Mouse (Mus musculus): ENCODE measurements around the gene Papln. TPM values are rescaled to one million over a fixed set of nuclear protein-coding genes. Genes with fewer than 3 reads are reported as not detected.
A peak's percentile ranks its signal among the peaks of the same experiment; 100 is the strongest.

The Papln gene
- polyA plus RNA-seq, 1 experiment from 2014 or later, result 0.05 TPM

- WGBS, result 9% methylated on average over 25 of the region's 25 CpGs
- H3K4me2 ChIP-seq (replicated peaks), result peak overlapping the region; percentile 42
- H3K9ac ChIP-seq (replicated peaks), result no peak overlapping the region; the same call in 1 of the 2 replicates
- H3K27me3 ChIP-seq, result peaks cover 18% of the 10 kb centered on the region; the same call in 1 of the 2 replicates
- H3K27ac ChIP-seq (replicated peaks), result no peak overlapping the region
- no peaks in the 10 kb centered on the region for H3K9me3 ChIP-seq
- H3K4me3 ChIP-seq, result 0 out of 2 replicates have a peak overlapping the region, but pooled peaks have one; percentile 8
- H3K36me3 ChIP-seq, result no peaks in the 10 kb centered on the region
- peaks cover 18% of the 10 kb centered on the region for H3K4me1 ChIP-seq
- 0 out of 2 replicates have a peak, but pooled peaks have one; percentile 49 for ATAC-seq (ENCODE audit: low FRiP score, low read depth)
Observed at GRCm38 (mm10) chr12:83770418-83771256, 7.2 kb downstream of the Papln start.

- Histone ChIP-seq H3K9me3 (no peaks in the 10 kb centered on the region), H3K4me2 (replicated peaks) (no peak overlapping the region), H3K4me1 (peaks cover 10% of the 10 kb centered on the region), H3K4me3 (no peak overlapping the region), H3K27ac (replicated peaks) (no peak overlapping the region), H3K27me3 (peaks cover 6% of the 10 kb centered on the region; the same call in 1 of the 2 replicates), H3K36me3 (no peaks in the 10 kb centered on the region), H3K9ac (replicated peaks) (no peak overlapping the region)
- WGBS, result 52% methylated on average over 12 of the region's 12 CpGs
- ATAC-seq (ENCODE audit: low FRiP score, low read depth), result no peak
Observed at GRCm38 (mm10) chr12:83775621-83776020, 12.2 kb downstream of the Papln start.

GRCm38 (mm10) chr12:83776766-83777165 lies 13.3 kb downstream of the Papln start:
- WGBS, result 88% methylated on average over 7 of the region's 7 CpGs
- Histone ChIP-seq H3K4me2 (replicated peaks) (no peak overlapping the region), H3K27me3 (peaks cover 2% of the 10 kb centered on the region; the same call in 1 of the 2 replicates), H3K9me3 (no peaks in the 10 kb centered on the region), H3K4me1 (peaks cover 12% of the 10 kb centered on the region; the same call in 1 of the 2 replicates), H3K27ac (replicated peaks) (no peak overlapping the region), H3K4me3 (no peak overlapping the region), H3K36me3 (no peaks in the 10 kb centered on the region), H3K9ac (replicated peaks) (no peak overlapping the region)
- no peak for ATAC-seq (ENCODE audit: low FRiP score, low read depth)

GRCm38 (mm10) chr12:83780181-83780580 lies 16.7 kb downstream of the Papln start:
- Histone ChIP-seq H3K4me2 (replicated peaks) (no peak overlapping the region), H3K27me3 (no peaks in the 10 kb centered on the region; the same call in none of the 2 replicates), H3K4me3 (no peak overlapping the region), H3K9me3 (no peaks in the 10 kb centered on the region), H3K4me1 (peaks cover 15% of the 10 kb centered on the region; the same call in 1 of the 2 replicates), H3K36me3 (no peaks in the 10 kb centered on the region), H3K27ac (replicated peaks) (no peak overlapping the region), H3K9ac (replicated peaks) (no peak overlapping the region)
- no peak for ATAC-seq (ENCODE audit: low FRiP score, low read depth)
- WGBS, result 88% methylated on average over 3 of the region's 3 CpGs

GRCm38 (mm10) chr12:83781204-83781603 lies 17.8 kb downstream of the Papln start:
- Histone ChIP-seq H3K4me3 (no peak overlapping the region), H3K4me2 (replicated peaks) (no peak overlapping the region), H3K4me1 (peaks cover 12% of the 10 kb centered on the region; the same call in 1 of the 2 replicates), H3K9me3 (no peaks in the 10 kb centered on the region), H3K9ac (replicated peaks) (no peak overlapping the region; the same call in 1 of the 2 replicates), H3K36me3 (no peaks in the 10 kb centered on the region), H3K27me3 (no peaks in the 10 kb centered on the region; the same call in 1 of the 2 replicates), H3K27ac (replicated peaks) (no peak overlapping the region)
- ATAC-seq (ENCODE audit: low FRiP score, low read depth), result no peak
- 77% methylated on average over 7 of the region's 7 CpGs for WGBS

GRCm38 (mm10) chr12:83781640-83782278 lies 18.3 kb downstream of the Papln start:
- no peak overlapping the region for H3K4me2 ChIP-seq (replicated peaks)
- no peak for ATAC-seq (ENCODE audit: low FRiP score, low read depth)
- no peaks in the 10 kb centered on the region for H3K36me3 ChIP-seq
- 76% methylated on average over 23 of the region's 23 CpGs for WGBS
- H3K4me3 ChIP-seq, result no peak overlapping the region
- no peaks in the 10 kb centered on the region for H3K9me3 ChIP-seq
- no peaks in the 10 kb centered on the region; the same call in 1 of the 2 replicates for H3K27me3 ChIP-seq
- H3K4me1 ChIP-seq, result peaks cover 12% of the 10 kb centered on the region; the same call in 1 of the 2 replicates
- no peak overlapping the region for H3K27ac ChIP-seq (replicated peaks)
- no peak overlapping the region for H3K9ac ChIP-seq (replicated peaks)

GRCm38 (mm10) chr12:83782669-83783068 lies 19.2 kb downstream of the Papln start:
- Histone ChIP-seq H3K27ac (replicated peaks) (no peak overlapping the region), H3K9me3 (no peaks in the 10 kb centered on the region), H3K4me1 (peaks cover 12% of the 10 kb centered on the region; the same call in 1 of the 2 replicates), H3K4me2 (replicated peaks) (no peak overlapping the region), H3K36me3 (no peaks in the 10 kb centered on the region), H3K9ac (replicated peaks) (no peak overlapping the region), H3K4me3 (no peak overlapping the region), H3K27me3 (no peaks in the 10 kb centered on the region; the same call in 1 of the 2 replicates)
- WGBS, result 91% methylated on average over 10 of the region's 10 CpGs
- no peak for ATAC-seq (ENCODE audit: low FRiP score, low read depth)

- H3K4me2 ChIP-seq (replicated peaks), result no peak overlapping the region
- 75% methylated on average over 4 of the region's 4 CpGs for WGBS
- H3K9ac ChIP-seq (replicated peaks), result no peak overlapping the region
- no peaks in the 10 kb centered on the region for H3K36me3 ChIP-seq
- no peak overlapping the region for H3K4me3 ChIP-seq
- no peaks in the 10 kb centered on the region; the same call in 1 of the 2 replicates for H3K27me3 ChIP-seq
- ATAC-seq (ENCODE audit: low FRiP score, low read depth), result no peak
- no peaks in the 10 kb centered on the region for H3K9me3 ChIP-seq
- H3K4me1 ChIP-seq, result peaks cover 12% of the 10 kb centered on the region; the same call in 1 of the 2 replicates
- H3K27ac ChIP-seq (replicated peaks), result no peak overlapping the region
Observed at GRCm38 (mm10) chr12:83785305-83785704, 21.9 kb downstream of the Papln start.

GRCm38 (mm10) chr12:83789051-83789780 lies 25.8 kb downstream of the Papln start:
- 85% methylated on average over 17 of the region's 17 CpGs for WGBS
- no peak for ATAC-seq (ENCODE audit: low FRiP score, low read depth)
- H3K27ac ChIP-seq (replicated peaks), result no peak overlapping the region

GRCm38 (mm10) chr12:83789781-83790140 lies 26.3 kb downstream of the Papln start:
- Histone ChIP-seq H3K36me3 (peaks cover 12% of the 10 kb centered on the region), H3K9ac (replicated peaks) (no peak overlapping the region), H3K4me3 (no peak overlapping the region), H3K9me3 (no peaks in the 10 kb centered on the region), H3K4me2 (replicated peaks) (no peak overlapping the region), H3K4me1 (0 out of 2 replicates have a peak, but pooled peaks cover 4% of the 10 kb centered on the region), H3K27me3 (no peaks in the 10 kb centered on the region), H3K27ac (replicated peaks) (no peak overlapping the region)
- no peak for ATAC-seq (ENCODE audit: low FRiP score, low read depth)
- WGBS, result 50% methylated on average over 4 of the region's 4 CpGs

More at GRCm38 (mm10) chr12:83789051-83789780, 25.8 kb downstream of the Papln start:
- Histone ChIP-seq H3K4me1 (peaks cover 6% of the 10 kb centered on the region; the same call in 1 of the 2 replicates), H3K9me3 (no peaks in the 10 kb centered on the region), H3K4me2 (replicated peaks) (no peak overlapping the region), H3K4me3 (no peak overlapping the region), H3K36me3 (peaks cover 12% of the 10 kb centered on the region), H3K27me3 (no peaks in the 10 kb centered on the region), H3K9ac (replicated peaks) (no peak overlapping the region)

- peaks cover 22% of the 10 kb centered on the region for H3K36me3 ChIP-seq
- no peak overlapping the region for H3K4me2 ChIP-seq (replicated peaks)
- H3K27ac ChIP-seq (replicated peaks), result no peak overlapping the region
- H3K9me3 ChIP-seq, result no peaks in the 10 kb centered on the region
- H3K4me1 ChIP-seq, result no peaks in the 10 kb centered on the region
- no peak overlapping the region for H3K9ac ChIP-seq (replicated peaks)
- H3K4me3 ChIP-seq, result no peak overlapping the region
- ATAC-seq (ENCODE audit: low FRiP score, low read depth), result no peak
- 77% methylated on average over 4 of the region's 4 CpGs for WGBS
- no peaks in the 10 kb centered on the region for H3K27me3 ChIP-seq
Observed at GRCm38 (mm10) chr12:83790749-83791148, 27.3 kb downstream of the Papln start.

Data from midbrain, embryonic 12.5 days (tissue).